Mouse (Mus musculus) bone marrow, adult 2 months (tissue): ENCODE measurements around the gene Kcnip1.

ENCODE experiments used
- CTCF ChIP-seq: fragments of 200-500 bp; IDR thresholded peaks from 2 replicates; pipeline ENCODE4 v1.5.1; 2011; ENCODE audit warnings: low read length, control low read depth; ENCODE audit not compliant: control insufficient read depth, insufficient read depth
- POLR2A ChIP-seq: fragments of 200-500 bp; IDR thresholded peaks from 2 replicates; pipeline ENCODE4 v1.6.1; 2011; ENCODE audit warnings: low read depth, mild to moderate bottlenecking, control low read depth, low read length, borderline replicate concordance; ENCODE audit not compliant: control insufficient read depth

DNA sequence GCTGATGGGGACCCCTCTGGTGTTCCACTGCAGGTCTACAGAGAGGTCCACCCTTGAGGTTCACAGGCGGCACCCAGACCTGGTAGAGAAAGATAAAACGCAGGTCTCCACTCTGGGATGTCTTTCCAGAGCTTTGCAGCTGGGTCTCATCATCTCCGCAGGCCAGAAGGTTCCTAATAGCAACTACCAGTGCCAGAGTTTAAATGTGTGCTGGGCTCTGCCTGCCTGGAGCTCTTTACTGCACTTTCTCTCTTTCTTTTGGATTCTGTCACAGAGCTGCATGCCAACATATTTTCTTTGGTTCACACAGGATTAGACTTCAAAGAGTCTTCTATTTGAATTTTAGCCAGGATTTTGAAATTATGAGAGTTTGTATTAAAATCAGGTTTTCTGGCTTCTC is 23.8 kb downstream of the Kcnip1 start:
- TF ChIP-seq POLR2A (no peak), CTCF (no peak)
